Mouse (Mus musculus): ENCODE results near the gene Cdk5rap2.
A peak's percentile ranks its signal among the peaks of the same experiment; 100 is the strongest.

The Cdk5rap2 gene

DNA sequence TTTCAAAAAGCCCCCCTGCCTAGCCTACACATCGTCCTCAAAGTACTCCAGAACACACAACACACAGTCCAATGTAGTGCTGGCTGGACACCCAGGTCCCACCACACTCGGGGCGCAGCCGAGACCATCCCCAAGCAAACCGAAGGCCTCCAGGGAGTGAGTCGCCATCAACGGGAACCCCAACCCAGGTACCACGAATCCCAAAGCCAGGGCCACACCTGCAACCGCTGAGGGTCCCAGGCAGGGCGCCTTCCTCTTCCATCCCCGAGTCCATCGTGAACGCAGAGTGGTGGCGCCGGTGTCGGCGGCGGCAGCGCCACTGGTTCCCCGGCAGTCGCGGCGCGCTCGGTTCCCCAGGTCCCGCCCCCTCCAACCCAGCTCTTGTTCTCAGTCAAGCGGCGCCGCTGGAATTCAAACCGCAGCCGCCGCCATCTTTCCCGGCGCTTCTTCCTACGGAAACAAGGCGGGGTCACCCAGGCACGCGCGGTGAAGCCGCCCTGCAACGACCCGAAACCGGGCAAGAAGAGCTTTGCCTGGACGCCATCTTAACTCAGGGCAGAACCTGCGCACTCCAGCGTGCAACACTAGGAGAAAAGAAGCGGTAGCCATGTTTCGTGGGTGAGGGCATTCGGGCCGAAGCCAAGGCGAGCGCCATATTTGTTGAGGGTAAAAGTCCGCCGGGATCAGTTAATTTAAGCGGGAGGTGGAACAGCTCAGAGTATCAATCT, at the start of gene Cdk5rap2:
Gene Cdk5rap2, minus strand, starts transcription at position 450 of the 728 bp plus-strand sequence.
- DNase-seq = peak; percentile 95 to 96

DNA sequence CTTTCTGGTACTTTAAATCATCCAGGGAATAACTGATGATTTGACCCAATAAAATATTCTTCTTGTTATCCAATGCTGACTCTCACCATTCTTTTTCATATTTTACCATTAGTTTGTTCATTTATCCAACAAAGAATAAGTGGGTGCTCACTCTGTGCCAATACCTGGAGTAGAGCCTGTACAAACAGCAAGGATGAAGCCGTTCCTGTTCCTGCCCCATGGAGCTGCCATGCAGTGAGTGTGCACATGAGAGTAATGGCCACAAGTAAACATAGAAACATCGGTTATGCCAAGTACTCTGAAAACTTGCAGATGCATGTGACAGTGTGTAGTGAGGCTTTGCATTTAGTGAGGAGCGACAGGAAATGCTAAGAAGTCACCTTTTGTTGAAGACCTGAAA, 41.9 kb upstream of the Cdk5rap2 start:
- no peak for DNase-seq

DNA sequence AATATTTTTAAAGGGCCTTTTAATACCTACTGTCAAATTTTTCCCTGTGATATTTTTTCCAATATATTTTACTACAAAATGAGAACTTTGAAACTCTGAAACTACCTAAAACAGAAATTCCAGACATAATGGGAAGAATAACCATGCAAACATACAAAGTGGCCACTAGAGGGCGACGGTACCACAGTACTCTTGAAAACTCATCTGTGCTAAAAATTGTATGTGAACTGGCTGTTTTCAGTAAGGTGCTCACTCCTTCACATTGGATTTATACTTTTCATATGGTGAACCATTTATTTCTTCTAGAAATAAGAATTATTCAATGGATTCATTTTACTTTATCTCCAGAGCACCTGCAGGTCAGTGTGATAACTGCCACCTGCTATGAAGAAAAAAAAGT, 41.5 kb upstream of the Cdk5rap2 start:
- peak; percentile 67 to 72 for DNase-seq

DNA sequence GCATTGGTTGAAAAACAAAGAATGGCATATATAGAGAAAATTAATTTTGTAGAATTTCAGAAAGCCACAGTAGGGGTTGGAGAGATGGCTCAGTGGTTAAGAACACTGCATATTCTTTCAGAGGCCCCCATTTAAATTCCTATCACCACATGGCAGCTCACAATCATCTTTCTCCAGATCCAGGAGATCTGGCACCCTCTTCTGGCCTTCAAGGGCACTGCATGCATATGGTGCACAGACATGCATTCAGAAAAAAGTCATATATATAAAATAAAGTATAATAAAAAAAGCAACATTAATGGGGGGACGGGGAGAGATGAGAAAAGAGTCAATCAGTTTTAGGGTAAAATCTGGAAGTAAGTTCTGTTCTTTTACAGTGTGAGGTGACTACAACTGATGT, 39.4 kb upstream of the Cdk5rap2 start:
- DNase-seq = no peak

DNA sequence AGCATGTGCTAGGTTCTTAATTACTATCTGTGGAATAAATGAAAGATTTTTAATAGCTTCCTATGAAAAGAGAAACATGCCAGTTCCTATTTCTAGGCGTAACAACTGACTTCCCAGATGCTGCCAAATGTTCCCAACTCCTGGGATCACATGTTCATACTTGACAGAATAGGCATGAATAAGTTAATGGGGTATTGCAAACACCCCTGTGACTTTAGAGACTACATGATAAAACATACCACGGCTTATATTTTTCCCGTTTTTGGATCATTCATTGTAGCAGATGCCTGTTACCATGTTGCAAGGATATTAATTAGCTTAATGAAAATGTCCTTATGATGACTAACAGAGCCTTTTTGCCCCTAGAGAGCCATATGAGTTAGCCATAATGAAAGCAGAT, 36.5 kb upstream of the Cdk5rap2 start:
- no peak for DNase-seq

DNA sequence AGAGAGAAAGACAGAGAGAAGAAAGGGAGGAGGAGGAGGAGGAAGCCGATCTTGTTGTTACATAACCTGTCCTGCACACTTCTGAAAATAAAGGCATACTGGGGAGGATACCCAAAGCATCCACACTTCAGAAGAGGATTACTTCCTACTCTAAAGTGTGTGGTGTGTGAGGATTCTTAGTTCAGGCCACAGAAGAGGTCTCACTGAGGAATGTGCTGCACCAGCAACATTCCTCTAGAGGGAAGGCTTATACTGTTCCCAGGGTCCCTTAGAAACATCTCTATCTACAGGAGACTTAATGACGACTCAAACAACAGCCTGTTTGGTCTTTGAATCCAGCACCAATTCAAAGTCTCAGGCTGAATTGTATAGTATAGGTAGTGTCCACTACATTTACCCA, 10.0 kb upstream of the Cdk5rap2 start:
- DNase-seq = no peak

DNA sequence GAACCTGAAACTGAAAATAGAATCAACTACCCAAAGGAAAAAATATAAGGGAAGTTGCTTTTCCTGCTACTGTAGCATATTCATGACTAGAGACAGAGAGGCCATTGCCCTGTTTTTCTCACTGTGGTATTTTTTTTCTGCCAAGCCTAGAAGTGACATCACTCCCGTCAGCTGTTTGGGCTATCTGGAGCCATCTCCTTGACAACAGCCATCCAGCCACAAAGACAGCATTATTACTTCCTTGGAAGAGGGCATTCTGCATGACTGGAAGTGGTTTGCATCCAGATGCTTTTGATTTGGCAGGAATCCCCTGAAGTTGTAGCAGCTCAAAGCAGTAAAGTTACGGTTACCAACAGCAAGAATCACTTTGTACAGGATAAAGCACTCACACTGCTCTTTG, 1.9 kb upstream of the Cdk5rap2 start:
- no peak for DNase-seq

DNA sequence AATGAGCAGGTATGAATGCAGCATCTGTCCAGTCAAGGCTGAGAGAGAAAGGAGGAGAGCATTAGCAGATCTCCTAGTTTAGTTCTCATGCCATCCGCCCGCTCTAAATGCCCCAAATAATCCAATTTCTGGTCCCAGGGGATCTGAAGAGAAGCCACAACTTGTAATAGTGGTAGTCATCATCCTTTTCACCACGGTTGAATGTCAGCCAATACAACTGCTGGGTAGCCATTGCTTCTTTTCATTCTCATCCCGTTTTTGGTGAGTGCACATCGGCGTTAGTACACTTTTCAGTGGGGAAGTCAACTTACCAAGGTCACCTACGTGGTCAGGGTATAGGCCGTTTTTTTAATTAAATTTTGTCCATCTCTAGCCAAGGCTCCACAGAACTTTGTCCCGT, 787 bp downstream of the Cdk5rap2 start:
- no peak for DNase-seq

DNA sequence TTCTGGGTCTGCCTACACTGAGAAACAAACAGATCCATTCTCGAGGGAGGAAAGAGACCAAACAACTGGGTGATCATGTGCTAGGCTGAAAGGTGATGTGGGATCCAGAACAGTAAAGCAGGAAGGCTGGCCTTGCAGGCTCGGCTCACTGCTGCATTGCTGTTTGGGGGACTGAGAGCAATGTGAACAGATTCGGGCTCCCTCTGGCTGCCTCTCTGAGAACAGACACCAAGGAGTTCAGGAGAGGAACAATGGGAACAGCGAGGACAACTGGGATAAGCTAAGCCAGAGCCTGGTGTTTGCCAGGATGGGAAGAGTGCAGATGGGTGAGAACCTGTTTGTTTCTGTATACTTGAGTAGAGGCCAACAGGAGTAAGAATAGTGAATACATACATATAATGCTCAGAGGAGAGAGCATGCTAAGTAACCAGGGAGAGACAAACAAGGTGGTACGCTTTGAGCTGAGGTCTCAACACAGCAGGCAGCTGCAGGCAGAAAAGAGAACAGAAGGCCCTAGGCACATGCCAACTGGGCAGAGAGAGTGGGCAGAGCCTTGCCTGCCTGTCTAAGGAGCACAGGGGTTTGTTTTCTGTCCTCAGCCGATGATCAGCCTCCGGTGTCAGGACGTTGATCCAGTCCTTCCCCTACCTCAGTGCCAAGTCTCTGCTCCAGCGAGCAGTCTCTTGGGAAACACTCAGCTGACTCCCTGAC, 8.0 kb downstream of the Cdk5rap2 start:
- peak; percentile 80 to 82 for DNase-seq

DNA sequence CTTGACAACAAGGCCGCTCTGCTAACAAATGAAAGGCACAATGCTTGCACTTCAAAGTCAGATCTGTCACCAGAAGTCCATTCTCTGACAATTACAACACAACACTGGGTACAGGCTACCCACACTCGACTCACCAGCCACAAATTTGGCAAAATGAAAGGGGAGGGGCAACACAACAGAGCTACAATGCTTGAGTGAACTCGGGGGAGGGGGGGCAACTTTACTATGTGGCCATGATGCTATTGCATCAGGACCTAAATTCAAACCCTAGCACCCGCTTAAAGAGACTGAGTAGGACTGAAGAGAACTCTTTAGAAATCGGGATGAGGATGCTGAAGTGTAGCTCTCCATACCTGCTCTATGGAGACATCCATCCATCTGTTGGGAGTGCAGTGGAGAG, 10.8 kb downstream of the Cdk5rap2 start:
- no peak for DNase-seq

DNA sequence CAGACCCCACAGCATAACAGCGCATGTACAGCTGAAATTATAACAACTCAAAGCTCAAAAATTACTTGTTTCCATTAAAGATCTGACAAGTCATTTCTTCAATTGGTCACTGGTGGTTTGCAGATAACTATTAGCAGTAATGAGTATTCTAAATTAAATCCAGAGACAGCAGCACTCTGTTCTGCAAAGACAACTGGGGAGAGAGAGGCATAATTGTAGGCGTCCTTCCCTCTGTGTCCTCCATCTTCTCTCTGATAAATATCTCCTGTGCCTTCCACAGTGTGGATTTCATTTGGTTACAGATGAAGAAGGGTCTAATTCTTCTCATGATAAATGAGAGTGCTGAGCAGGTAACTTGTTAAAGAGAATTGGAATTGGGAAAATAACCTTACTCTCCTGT, 11.2 kb downstream of the Cdk5rap2 start:
- DNase-seq = no peak

DNA sequence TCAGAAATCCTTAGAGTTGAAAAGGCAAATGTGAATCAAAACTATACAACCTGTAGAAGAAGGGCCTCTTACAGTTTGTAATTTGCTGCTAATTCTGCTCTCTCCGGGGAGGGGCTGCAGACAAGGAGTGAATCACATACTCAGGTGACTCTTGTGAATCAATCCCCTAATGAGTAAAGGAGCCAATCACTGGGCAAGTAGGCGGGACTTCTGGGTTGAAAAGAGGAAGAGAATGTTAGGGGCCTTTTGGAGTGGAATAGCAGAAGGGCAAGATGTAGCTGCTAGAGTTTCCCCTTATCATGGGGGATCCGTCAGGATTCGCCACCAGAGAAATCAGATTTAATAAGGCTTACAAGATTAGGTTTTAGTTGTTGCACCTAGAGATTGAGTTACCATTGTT, 12.2 kb downstream of the Cdk5rap2 start:
- no peak for DNase-seq

DNA sequence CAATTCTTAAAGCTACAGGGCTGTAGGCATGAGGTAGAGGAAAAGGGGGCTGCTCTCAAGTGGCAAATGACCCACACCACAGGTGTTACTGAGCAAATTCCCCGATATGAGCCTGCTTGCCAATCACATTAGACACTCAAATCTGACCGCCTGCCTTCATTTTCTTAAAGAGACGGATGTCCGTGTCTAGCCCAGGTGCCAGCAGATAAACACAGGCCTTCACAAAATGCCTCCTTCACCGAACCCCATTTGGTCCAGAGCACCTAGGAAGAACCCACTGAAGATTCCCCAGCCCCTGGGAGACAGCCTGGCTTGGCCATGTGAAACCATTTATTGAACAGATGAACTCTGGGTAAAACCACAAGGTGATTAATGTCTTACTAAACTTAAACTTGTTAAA, 13.5 kb downstream of the Cdk5rap2 start:
- DNase-seq = no peak

DNA sequence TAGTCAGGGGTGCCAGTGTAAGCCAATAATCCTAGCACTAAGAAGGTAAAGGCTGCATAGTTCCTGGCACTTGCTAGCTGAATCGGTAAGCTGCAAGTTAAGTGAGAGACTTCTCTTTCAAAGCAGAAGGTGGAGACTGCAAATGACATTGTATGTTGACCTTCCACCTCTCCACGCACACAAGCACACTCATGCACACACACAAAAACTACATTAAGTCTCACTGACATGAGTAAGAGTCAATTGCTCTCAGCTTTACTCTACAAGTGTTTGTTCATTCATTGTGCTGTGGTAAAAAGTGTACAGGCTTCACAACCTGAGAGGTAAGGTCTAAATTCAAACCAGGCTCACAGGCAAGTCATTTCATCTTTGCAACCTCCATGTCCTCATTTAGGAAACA, 15.5 kb downstream of the Cdk5rap2 start:
- no peak for DNase-seq

DNA sequence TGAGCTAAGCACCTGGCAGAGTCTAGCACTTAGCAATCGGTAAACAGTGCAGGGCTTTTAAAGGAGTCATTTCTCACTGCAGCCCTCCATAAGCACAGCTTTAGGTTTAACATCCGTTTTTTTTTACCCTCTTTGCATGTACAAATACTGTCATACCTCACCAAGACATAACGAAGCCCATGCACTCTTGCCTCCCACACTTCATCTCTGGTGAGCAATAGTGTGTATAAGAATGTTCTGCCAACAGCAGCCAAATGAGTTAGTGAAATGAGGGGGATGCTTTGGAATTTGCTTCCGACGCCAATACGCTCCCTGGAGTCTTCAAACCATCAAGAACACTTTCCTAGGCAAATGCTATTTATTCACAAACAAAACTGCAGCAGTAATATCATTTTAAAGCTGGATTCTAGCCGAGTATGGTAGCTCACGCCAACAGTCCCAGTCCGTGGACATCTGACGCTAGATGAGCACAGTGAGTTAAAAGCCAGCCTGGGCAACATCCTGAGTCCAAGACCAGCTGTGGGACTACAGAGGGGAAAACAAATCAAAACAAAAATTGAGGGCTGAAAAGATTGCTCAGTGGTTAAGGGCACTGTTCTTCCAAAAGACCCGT, 18.4 kb downstream of the Cdk5rap2 start:
- DNase-seq = no peak

DNA sequence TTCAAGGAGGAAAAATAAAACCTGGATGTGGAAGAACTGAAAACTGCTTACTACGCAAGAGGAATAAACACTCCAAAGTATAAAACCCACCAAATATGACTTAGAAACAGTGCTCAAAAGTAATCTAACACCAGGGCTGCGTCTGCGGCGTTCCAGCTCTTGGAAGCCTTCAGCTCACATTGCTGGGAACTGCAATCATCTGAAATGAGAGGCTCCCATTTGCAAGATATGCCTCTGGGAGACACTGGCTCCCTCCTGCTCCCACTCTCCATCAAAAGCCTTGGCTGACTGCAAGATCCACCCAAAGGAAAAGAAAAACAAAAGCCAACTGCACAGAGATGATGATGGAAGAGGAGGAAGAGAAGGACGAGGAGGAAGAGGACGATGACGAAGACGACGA, 19.2 kb downstream of the Cdk5rap2 start:
- no peak for DNase-seq

DNA sequence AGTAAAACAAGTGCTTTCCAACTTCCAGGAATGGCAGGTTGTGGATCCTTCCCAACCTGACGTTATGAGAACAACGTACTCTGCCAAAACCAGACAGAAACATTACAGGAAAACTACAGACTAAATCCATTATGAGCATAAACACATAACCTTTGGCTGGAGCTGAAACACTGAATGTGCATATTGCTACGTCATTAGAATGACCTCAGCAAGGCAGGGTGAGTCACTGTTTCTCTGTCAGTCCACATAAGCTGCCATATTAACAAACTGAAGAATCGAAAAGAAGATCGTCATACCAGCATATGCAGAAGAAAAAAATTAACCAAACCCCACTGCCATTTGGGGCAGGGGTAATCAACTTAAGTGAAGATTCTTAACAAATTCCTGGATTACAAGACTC, 24.0 kb downstream of the Cdk5rap2 start:
- no peak for DNase-seq

DNA sequence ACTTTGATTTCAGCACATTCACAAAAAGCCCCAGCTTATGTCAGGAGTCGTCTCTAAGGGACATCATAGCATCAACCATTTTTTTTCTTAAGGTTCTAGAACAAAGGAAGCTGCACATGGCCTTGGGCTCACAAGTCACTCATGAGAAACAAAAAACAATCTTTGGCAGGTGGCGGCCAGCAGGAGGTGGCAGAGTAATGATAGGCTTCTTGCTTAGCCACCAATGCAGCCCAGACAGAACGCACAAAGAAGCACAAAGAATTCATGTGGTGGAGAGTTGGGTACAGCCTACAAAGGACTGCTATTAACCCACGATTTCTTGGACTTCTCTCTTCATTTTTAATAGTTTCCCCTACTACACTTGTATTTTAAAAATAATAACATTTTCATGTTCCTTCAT, 32.9 kb downstream of the Cdk5rap2 start:
- peak; percentile 45 to 50 for DNase-seq

DNA sequence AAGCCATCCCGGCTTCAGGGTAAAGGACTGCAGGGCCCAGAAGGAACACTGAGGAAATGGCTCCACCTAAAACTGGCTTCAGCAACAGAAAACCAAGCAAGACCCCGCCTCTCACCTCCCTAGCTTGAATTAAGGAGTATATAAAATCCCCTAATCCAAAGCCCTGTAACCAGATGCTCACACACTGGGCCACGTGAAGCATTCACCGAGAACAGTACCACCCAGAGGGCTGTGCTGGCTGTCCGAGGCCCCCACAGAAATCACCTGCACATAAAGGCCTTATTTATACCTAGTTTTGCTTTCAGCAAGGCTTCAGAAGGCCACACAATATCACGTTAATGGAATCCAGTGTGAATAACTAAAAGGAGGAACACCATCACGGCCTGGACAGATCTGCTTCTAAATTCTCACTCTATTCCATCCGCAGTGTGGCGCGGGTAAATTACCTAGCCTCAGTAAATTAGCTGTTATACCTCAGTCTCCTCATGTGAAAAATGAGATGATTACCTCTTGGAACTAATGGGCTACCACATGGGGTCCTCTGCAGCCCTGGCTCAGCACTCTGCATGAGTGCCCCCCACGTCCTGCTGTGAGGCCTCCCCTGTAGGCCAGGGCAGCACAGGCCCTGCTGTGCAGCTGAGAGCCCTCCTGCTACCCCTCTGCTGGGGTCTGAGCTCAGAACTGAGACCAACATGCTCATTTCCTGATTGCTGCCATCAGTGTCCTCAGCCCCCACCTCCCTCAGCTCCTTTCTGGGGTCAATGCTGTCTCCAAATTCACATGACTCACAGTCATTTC, 45.0 kb downstream of the Cdk5rap2 start:
- no peak for DNase-seq

DNA sequence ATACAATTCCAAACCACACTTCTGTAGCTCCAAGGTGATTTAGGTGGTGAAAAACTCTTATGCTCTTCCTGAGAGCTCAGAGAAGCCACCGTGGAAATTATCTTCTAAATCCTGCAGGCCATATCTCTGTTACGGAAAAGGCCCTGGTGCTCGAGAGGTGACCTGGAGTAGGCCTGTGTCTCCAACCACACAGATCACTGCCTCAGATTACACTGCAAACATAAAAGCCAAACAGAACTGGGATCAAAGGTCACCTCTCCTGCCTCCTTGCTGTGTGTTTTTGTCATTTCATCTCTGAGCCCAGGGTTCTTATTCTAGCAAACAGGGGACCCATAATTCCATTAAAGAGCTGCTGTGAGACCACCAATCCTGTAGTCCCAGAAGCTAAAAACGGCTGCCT, 48.9 kb downstream of the Cdk5rap2 start:
- DNase-seq = no peak

DNA sequence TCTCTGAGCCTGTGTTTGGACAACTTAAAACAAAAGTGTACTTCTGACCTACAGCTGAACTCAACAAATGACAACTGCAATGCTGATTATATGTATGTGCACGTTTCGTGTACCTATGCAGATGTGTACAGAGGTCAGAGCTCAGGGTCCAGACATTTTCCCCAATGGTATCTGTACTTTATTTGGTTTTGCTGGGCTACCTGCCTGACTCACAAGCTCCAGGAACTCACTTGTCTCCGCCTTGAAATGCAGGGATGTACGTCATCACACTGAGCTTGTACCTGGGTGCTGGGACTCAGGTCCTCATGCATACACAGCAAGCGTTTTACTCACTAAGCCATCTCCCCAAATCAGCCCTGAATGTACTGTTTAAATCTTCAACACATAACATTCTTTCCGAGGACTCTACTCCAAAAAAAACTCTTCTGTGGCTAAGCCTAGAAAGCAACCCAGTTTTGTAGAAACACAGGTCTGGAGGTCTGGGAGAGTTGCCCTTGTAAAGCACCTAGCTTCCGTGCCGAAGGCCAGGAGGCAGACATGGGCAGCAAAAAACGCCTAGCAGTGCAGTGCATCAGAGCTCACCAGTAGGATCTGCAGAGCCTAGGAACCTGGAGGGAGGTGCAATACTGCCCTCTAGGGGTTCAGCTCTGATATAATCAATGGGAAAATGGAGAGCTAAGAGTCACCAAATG, 54.4 kb downstream of the Cdk5rap2 start:
- DNase-seq = peak; percentile 79 to 83

DNA sequence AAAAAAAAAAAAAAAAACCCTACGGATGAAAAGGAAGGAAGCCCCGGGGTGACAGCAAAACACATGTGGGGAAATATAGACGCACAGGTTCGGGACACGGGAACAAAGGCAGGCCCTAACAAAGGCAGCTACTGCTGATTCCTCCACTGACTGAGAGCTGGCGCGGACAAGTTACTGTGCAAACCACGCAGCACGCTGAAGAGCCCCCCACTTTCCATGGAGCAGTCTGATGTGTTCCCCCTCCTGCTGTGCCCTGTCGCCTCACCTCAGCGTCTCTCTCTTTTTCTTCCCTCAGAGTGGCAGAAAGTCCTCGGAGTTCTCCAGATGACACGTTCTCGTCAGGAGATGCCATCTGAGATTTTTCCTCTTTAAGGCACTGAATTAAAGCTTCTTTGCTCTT, 55.8 kb downstream of the Cdk5rap2 start:
- no peak for DNase-seq

DNA sequence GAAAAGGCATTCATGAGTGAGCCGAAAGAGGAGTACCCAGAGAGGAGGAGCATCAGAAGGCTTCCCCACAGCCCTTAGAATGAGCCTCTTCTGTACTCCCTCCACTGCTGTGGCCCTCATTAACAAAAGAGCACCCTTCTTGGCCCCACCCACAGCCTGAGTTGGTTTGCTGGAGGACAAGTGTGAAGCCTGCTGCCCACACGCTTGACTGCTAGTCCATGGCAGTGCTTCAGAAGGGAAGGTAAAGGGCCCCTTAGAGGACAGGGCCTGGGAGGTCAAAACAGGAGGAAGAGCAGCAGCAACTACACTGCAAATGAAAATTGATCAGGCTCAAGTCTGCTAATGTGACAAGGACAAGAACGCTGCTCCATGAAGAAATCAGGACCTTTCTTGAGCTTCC, 56.6 kb downstream of the Cdk5rap2 start:
- no peak for DNase-seq

All from cerebellum, postnatal 14 days (tissue).